Mouse (Mus musculus) lung, adult 2 months (tissue): Measurements from ENCODE around the gene Tagap.

Experiments
- CTCF ChIP-seq: fragments of 200-500 bp; IDR thresholded peaks from 2 replicates; pipeline ENCODE4 v1.5.1; 2011; ENCODE audit warnings: mild to moderate bottlenecking, low read length, control low read depth; ENCODE audit not compliant: insufficient read depth
- POLR2A ChIP-seq: fragments of 200-500 bp; IDR thresholded peaks from 2 replicates; pipeline ENCODE4 v1.6.1; 2011; ENCODE audit warnings: low read depth, mild to moderate bottlenecking, control low read depth, low read length, borderline replicate concordance; ENCODE audit errors: extremely low read depth

GRCm38 (mm10) chr17:7922564-7922963 lies 3.2 kb upstream of the Tagap start:
- TF ChIP-seq CTCF (no peak), POLR2A (no peak)
